Mouse (Mus musculus) liver, adult 2 months (tissue): ENCODE results near the gene Osmr.
A peak's percentile ranks its signal among the peaks of the same experiment; 100 is the strongest.

Source experiments
- CTCF ChIP-seq: fragments of 200-500 bp; IDR thresholded peaks from 2 replicates; pipeline ENCODE4 v1.5.1; 2011; ENCODE audit warnings: low read depth, low read length, control low read depth
- POLR2A ChIP-seq: fragments of 200-500 bp; IDR thresholded peaks from 2 replicates; pipeline ENCODE4 v1.6.1; 2011; ENCODE audit warnings: low read length, control low read depth; ENCODE audit not compliant: insufficient read depth; ENCODE audit errors: extremely low read depth

DNA sequence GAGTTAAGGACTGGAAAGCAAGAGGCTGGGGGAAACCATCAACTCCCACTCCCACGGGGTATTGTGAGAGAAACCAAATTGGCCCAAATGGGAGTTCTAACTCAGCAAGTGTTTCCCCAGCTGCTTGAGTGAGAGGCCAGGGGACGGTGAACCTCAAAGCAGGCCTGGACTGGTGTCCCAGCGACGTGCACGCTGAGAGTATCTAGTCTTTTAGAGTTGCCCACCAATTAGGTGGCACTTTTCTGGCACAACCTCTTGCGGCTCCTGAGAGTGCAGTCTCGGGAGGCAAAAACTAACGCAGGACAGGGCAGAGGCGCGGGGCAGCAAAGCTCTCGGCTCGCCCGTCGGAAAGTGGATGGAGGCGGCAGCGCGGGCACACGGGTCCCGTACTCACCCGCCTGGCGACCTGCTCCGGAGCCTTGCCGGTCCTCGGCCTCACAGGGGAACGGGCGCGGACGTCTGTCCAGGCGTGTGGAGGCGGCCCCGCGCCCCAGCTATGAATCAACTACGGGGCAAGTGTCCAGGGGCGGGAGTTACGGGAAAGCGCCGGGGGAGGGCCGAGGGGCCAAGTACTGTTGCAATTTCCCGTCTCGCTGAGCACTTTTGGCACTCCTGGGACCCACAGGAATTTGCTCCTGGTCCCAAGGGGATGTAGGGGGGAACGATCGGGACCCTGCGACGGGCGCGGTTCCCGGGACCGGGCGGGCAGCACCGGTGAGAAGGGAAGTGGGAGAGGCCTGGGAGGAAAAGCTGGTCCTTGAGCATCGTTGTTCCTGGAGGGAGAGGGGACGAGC, 765 bp downstream of the Osmr start:
- TF ChIP-seq POLR2A (0 out of 2 replicates have a peak, but pooled peaks have one; percentile 22), CTCF (no peak)
